ENCODE assay signal across 16 mouse cellular contexts in the genomic region with DNA sequence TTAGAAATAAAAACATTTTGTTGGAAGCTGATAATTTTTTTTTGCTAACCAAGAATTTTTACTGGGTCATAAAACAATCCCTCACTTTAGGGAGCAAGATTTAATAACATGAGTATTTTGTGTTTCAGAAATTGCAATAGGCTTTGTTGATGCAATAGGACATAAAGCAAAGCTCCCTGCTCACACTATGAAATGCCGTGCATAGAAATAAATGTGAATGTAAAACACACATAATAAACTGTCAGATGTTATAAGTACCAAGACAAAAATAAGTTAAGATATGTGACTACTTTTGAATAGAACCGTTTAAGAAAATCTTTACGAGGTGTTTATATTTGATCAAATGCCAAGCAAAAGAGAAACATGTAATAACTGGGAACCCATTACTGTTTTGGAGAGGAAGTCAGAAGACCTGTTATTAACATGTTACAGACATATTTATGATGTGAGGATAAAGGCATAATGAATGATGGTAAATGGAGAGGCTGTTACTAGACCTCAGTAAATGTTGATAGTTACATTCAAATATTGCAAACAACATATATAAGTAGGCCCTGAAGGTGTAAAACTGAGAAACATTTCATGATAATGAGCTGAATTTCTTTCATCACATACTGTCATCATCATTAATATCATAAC.
"Had no signal": no experiment of that assay in that cellular context is flagged by ENCODE, and none has a peak within 500 bp of the region (broad histone marks: within the 10 kb centered on the region; RNA-seq: fewer than 3 reads in every experiment).

No protein-coding gene starts in this region.

- H3K9me3 ChIP-seq: neural tube, embryonic 13.5 days; stomach, embryonic 15.5 days had no signal

- H3K4me2 ChIP-seq: neural tube, embryonic 13.5 days; neural tube, embryonic 15.5 days; stomach, embryonic 15.5 days had no signal

- H3K4me1 ChIP-seq: neural tube, embryonic 13.5 days; neural tube, embryonic 15.5 days; stomach, embryonic 15.5 days had no signal

- H3K27me3 ChIP-seq: neural tube, embryonic 13.5 days; neural tube, embryonic 15.5 days; stomach, embryonic 15.5 days had no signal

- DNase-seq: retina, postnatal 1 day; right cerebral cortex, adult 18-20 months; right cerebral cortex, postnatal 14 days; right cerebral cortex, postnatal 25 days; right cerebral cortex, postnatal 4 days; spleen, adult 18-20 months; thymus, adult 18-20 months; thymus, adult 2 months; thymus, postnatal 14 days; thymus, postnatal 25 days; thymus, postnatal 36 days; thymus, postnatal 4 days had no signal

- H3K9ac ChIP-seq: neural tube, embryonic 13.5 days; neural tube, embryonic 15.5 days; stomach, embryonic 15.5 days had no signal

- H3K27ac ChIP-seq: neural tube, embryonic 13.5 days; neural tube, embryonic 15.5 days; stomach, embryonic 15.5 days; stomach, postnatal 0 days had no signal

- H3K4me3 ChIP-seq: neural tube, embryonic 13.5 days; neural tube, embryonic 15.5 days; stomach, embryonic 15.5 days had no signal

- H3K36me3 ChIP-seq: neural tube, embryonic 13.5 days; neural tube, embryonic 15.5 days; stomach, embryonic 15.5 days had no signal
